Mouse (Mus musculus) megakaryocyte, embryonic 14.5 days (primary cell): ENCODE measurements around the gene Asb18.

Experiments used
- FLI1 ChIP-seq: IDR thresholded peaks from 2 replicates; pipeline ENCODE4 v1.6.1; 2012; ENCODE audit warnings: low read length, inconsistent platforms, mixed read lengths
- GATA1 ChIP-seq: IDR thresholded peaks from 3 replicates; pipeline ENCODE4 v1.6.1; 2012; ENCODE audit warnings: mixed read lengths, low read length, inconsistent platforms, borderline replicate concordance

DNA sequence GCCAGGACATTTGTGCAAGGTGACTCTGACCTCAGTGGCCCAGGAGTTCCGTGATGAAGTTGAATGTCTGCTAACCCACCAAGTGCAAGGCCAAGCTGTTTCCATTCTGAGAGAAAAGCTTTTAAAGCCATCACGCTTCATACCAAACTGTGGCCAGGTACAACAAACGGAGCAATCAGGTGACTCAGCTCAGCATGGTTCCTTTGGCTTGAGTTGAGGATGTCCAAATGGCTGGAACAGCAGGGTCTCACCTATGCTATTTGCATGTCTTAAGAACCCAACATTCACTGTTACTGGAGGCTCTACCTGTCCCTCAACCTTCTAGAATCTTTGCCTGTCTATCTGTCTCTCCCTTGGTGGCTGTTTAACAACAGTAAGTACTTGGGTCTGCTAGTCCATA is 45.6 kb upstream of the Asb18 start:
- TF ChIP-seq GATA1: no peak
- no peak for TF ChIP-seq FLI1
